ENCODE assay signal across 15 mouse cellular contexts in the genomic region with DNA sequence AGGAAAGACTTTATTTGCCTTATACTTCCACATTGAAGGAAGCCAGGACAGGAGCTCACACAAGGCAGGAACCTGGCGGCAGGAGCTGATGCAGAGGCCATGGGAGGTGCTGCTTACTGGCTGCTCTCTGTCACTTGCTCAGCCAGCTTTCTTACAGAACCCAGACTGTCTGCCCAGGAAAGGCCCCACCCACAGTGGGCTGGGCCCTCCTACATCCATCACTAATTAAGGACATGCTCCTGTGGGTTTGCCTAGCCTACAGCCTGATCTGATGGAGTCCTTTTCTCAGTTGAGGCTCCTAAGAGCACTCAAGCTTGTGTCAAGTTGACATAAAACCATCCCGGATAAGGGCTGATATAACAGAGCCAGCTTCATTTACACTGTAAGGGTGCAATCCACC.
DNase-seq lines count a peak whose midpoint lies in the region; ATAC-seq and TF ChIP-seq lines count a peak whose summit lies in the region.
"Had no signal": no experiment of that assay in that cellular context is flagged by ENCODE, and none has a peak within 500 bp of the region (broad histone marks: within the 10 kb centered on the region; RNA-seq: fewer than 3 reads in every experiment).

No protein-coding gene starts in this region.

- H3K27me3 ChIP-seq in heart, embryonic 10.5 days (ENCODE audit: insufficient read depth, poor library complexity, severe bottlenecking), result no peaks in the 10 kb centered on the region
- no peaks in the 10 kb centered on the region for H3K27me3 ChIP-seq in hindbrain, embryonic 15.5 days

- no peak for TF ChIP-seq CTCF in left cerebral cortex, adult 2 months (IDR thresholded peaks at IDR 0.05)

- no peak for DNase-seq in heart, embryonic 10.5 days (ENCODE audit: low spot score)
- no peak for DNase-seq in heart, postnatal 36 days
- DNase-seq in left cerebral cortex, adult 2 months (ENCODE audit: extremely low spot score in 1 of 2, low spot score in 2 of 2), result no peak
- no peak for DNase-seq in left cerebral cortex, postnatal 14 days (ENCODE audit: low spot score in 2 of 2)
- peak; percentile 46 for DNase-seq in adipocyte (ENCODE audit: low spot score)
- no peak for DNase-seq in urinary bladder, adult 18-20 months (ENCODE audit: low spot score in 2 of 2)
- DNase-seq: heart, postnatal 10 days; left cerebral cortex, postnatal 4 days; right cerebral cortex, postnatal 25 days; thymus, adult 18-20 months had no signal

- H3K9ac ChIP-seq in hindbrain, embryonic 15.5 days, result no peak overlapping the region

- H3K36me3 ChIP-seq in heart, embryonic 10.5 days, result peaks cover 6% of the 10 kb centered on the region
- H3K36me3 ChIP-seq in hindbrain, embryonic 15.5 days, result no peaks in the 10 kb centered on the region

- no peak overlapping the region for H3K4me3 ChIP-seq in heart, embryonic 10.5 days
- no peak overlapping the region for H3K4me3 ChIP-seq in left cerebral cortex, adult 2 months
- H3K4me3 ChIP-seq in hindbrain, embryonic 15.5 days, result no peak overlapping the region
- H3K4me3 ChIP-seq: myocyte had no signal

- no peak overlapping the region for H3K4me2 ChIP-seq in hindbrain, embryonic 15.5 days

- intact Hi-C loops in heart, postnatal 36 days (cut with DNase I), result no loop called here
- intact Hi-C loops in left cerebral cortex, adult 2 months (cut with DNase I), result no loop called here
- intact Hi-C loops in left cerebral cortex, postnatal 14 days (cut with DNase I), result no loop called here

- H3K27ac ChIP-seq in heart, embryonic 10.5 days, result peak overlapping the region; percentile 82
- peak overlapping the region; percentile 4; the same call in 1 of the 2 replicates for H3K27ac ChIP-seq in left cerebral cortex, adult 2 months
- peak overlapping the region; percentile 21; the same call in 1 of the 2 replicates for H3K27ac ChIP-seq in hindbrain, embryonic 15.5 days (replicated peaks)
- H3K27ac ChIP-seq: macrophage had no signal

- H3K4me1 ChIP-seq in heart, embryonic 10.5 days, result peaks cover 96% of the 10 kb centered on the region
- H3K4me1 ChIP-seq in hindbrain, embryonic 15.5 days (replicated peaks), result peaks cover 41% of the 10 kb centered on the region

- 38% methylated on average over 2 of the region's 2 CpGs for WGBS in heart, embryonic 10.5 days
- WGBS in hindbrain, embryonic 15.5 days, result 32% methylated on average over 2 of the region's 2 CpGs

- H3K9me3 ChIP-seq in heart, embryonic 10.5 days, result no peaks in the 10 kb centered on the region
- H3K9me3 ChIP-seq in hindbrain, embryonic 15.5 days, result no peaks in the 10 kb centered on the region

- peak; percentile 13; the same call in 1 of the 2 replicates for ATAC-seq in hindbrain, embryonic 15.5 days (ENCODE audit: low FRiP score, low read depth)
- no peak for ATAC-seq in megakaryocyte progenitor cell, adult 5-6 weeks (replicated peaks; ENCODE audit: poor library complexity)
- ATAC-seq: CD4-positive, CD25-positive, alpha-beta regulatory T cell, adult 4 months had no signal

Comparison
In these comparisons a context has a peak if more than half of its experiments do, and no peak if none do; other contexts are left out.
1. H3K27ac ChIP-seq: peak in every context shown above with its lines; median percentile 82 in heart, embryonic 10.5 days; 21 in hindbrain, embryonic 15.5 days; 4 in left cerebral cortex, adult 2 months.